ENCODE assay signal across 8 mouse cellular contexts in the genomic region with DNA sequence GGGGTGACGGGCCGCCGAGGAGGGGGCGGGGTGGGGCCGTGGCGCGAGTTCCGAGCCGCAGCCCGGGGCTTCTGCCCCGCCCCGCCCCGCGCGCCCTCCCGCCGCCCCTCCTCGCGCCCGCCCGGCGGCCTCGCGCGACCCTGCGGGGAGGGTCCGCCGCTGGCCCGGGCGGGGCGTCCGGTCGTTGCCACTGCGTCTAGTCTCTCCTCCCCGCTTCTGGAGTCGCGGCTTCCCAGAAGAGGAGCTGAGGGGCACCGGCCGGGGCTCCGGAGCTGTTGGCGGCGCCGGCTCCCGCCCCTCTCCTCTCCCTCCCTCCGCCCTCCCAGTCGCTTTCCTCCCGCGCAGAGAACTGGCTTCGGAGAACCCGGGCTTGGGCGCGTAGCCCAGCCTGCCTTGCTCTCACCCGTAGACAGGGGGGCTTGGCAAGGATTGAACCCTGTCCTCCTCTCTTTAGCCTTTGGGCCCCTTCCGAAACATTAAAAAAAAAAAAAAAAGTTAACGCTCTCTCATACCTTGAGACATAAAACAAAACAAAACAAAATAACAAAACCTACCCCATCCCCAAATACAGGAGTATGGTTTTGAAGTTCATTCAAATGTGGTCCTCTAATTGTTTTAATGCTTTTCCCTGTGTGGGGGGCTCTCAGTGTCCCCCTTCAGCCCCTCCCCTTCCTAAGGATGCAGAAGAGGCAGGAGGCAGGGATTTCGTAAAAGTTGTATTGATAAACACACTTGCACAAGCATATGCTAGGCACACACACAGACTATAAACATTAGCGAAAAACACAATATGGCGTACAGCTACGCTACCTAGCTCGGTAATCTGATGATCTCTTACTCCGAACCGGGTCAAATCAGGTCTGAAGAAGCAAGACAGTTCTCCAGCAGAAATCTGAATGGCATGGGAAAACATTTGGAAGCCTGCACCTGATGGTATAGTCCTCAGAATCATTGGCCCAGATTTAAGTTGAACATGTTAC. TPM values are rescaled to one million over a fixed set of nuclear protein-coding genes. Genes with fewer than 3 reads are reported as not detected.
DNase-seq lines count a peak whose midpoint lies in the region; ATAC-seq lines count a peak whose summit lies in the region.

No protein-coding gene starts in this region.

- no peaks in the 10 kb centered on the region for H3K9me3 ChIP-seq in hindbrain, embryonic 14.5 days (ENCODE audit: control insufficient read depth, low read length)

- H3K4me2 ChIP-seq in hindbrain, embryonic 14.5 days (replicated peaks) = peak overlapping the region; percentile 81

- H3K27me3 ChIP-seq in hindbrain, embryonic 14.5 days (ENCODE audit: control insufficient read depth, insufficient read depth, low read length) = no peaks in the 10 kb centered on the region

- peak overlapping the region; percentile 70 for H3K4me3 ChIP-seq in hindbrain, embryonic 14.5 days (replicated peaks; ENCODE audit: low read length)

- H3K36me3 ChIP-seq in hindbrain, embryonic 14.5 days (replicated peaks; ENCODE audit: control insufficient read depth, insufficient read depth) = no peaks in the 10 kb centered on the region

- H3K9ac ChIP-seq in hindbrain, embryonic 14.5 days = peak overlapping the region; percentile 69

- peak; percentile 84 for DNase-seq in ZHBTc4 (ENCODE audit: low read depth, low spot score)
- DNase-seq in cerebellum, postnatal 10 days = peak; percentile 92 to 94
- DNase-seq in frontal cortex, postnatal 14 days (ENCODE audit: low spot score in 2 of 2) = peak; percentile 37 to 48
- DNase-seq in hindbrain, embryonic 14.5 days (ENCODE audit: low spot score) = peak; percentile 70
- DNase-seq in left cerebral cortex, adult 11 months (ENCODE audit: low spot score) = peak; percentile 31
- DNase-seq in lung, postnatal 36 days = peak; percentile 75
- peak; percentile 62 for DNase-seq in retina, postnatal 7 days (ENCODE audit: low read depth, low spot score)
- DNase-seq in urinary bladder, postnatal 36 days (ENCODE audit: low spot score in 2 of 2) = peak; percentile 59 to 72

- no peaks in the 10 kb centered on the region for H3K4me1 ChIP-seq in hindbrain, embryonic 14.5 days (replicated peaks; ENCODE audit: control insufficient read depth, insufficient read depth, low read length)

- H3K27ac ChIP-seq in hindbrain, embryonic 14.5 days = peak overlapping the region; percentile 92

- ATAC-seq in hindbrain, embryonic 14.5 days (ENCODE audit: low FRiP score) = peak; percentile 43

- under 1% methylated on average over 27 of the region's 62 CpGs for WGBS in hindbrain, embryonic 14.5 days

RNA-seq across cellular contexts. Expression of gene Zbtb20, which starts 0.6 kb away (rescaled TPM):
- polyA plus RNA-seq in hindbrain, embryonic 14.5 days (2014; fragmentation: Nextera tagmentation; extraction: Ambion mirVana) = 49.7 and 52.8 TPM in 2 replicates

Comparison
In these comparisons a context has a peak if more than half of its experiments do, and no peak if none do; other contexts are left out.
1. Peak in every context shown above with its lines: DNase-seq, ATAC-seq, H3K4me3 ChIP-seq and H3K27ac ChIP-seq.
2. DNase-seq: peak in every context shown above with its lines; median percentile 93 in cerebellum, postnatal 10 days; 84 in ZHBTc4; 75 in lung, postnatal 36 days; 70 in hindbrain, embryonic 14.5 days; 66 in urinary bladder, postnatal 36 days; 62 in retina, postnatal 7 days; 42 in frontal cortex, postnatal 14 days; 31 in left cerebral cortex, adult 11 months.